Mouse (Mus musculus): Measurements from ENCODE around the gene Myo1e. TPM values are rescaled to one million over a fixed set of nuclear protein-coding genes. Genes with fewer than 3 reads are reported as not detected.

The Myo1e gene
- total RNA-seq, 4 experiments from 2014 or later, result 12.6 to 23.5 (median 15.5) TPM

- DNase-seq (ENCODE audit: low spot score in 2 of 2), result no peak
Observed at GRCm38 (mm10) chr9:70220461-70221170, 13.5 kb downstream of the Myo1e start.

GRCm38 (mm10) chr9:70223142-70223541 lies 16.0 kb downstream of the Myo1e start:
- DNase-seq (ENCODE audit: low spot score in 2 of 2), result no peak

GRCm38 (mm10) chr9:70224046-70224445 lies 16.9 kb downstream of the Myo1e start:
- no peak for DNase-seq (ENCODE audit: low spot score in 2 of 2)

- DNase-seq (ENCODE audit: low spot score in 2 of 2), result no peak
Observed at GRCm38 (mm10) chr9:70226359-70226758, 19.2 kb downstream of the Myo1e start.

- DNase-seq (ENCODE audit: low spot score in 2 of 2), result no peak
Observed at GRCm38 (mm10) chr9:70229823-70230222, 22.7 kb downstream of the Myo1e start.

- no peak for DNase-seq (ENCODE audit: low spot score in 2 of 2)
Observed at GRCm38 (mm10) chr9:70232044-70233010, 25.2 kb downstream of the Myo1e start.

GRCm38 (mm10) chr9:70237136-70237535 lies 30.0 kb downstream of the Myo1e start:
- DNase-seq (ENCODE audit: low spot score in 2 of 2), result no peak

GRCm38 (mm10) chr9:70237561-70237960 lies 30.4 kb downstream of the Myo1e start:
- no peak for DNase-seq (ENCODE audit: low spot score in 2 of 2)

GRCm38 (mm10) chr9:70238391-70238790 lies 31.2 kb downstream of the Myo1e start:
- DNase-seq (ENCODE audit: low spot score in 2 of 2), result no peak

GRCm38 (mm10) chr9:70239229-70239628 lies 32.1 kb downstream of the Myo1e start:
- DNase-seq (ENCODE audit: low spot score in 2 of 2), result no peak

GRCm38 (mm10) chr9:70240703-70241410 lies 33.7 kb downstream of the Myo1e start:
- DNase-seq (ENCODE audit: low spot score in 2 of 2), result no peak

- DNase-seq (ENCODE audit: low spot score in 2 of 2), result no peak
Observed at GRCm38 (mm10) chr9:70241411-70241961, 34.3 kb downstream of the Myo1e start.

GRCm38 (mm10) chr9:70242112-70242862 lies 35.1 kb downstream of the Myo1e start:
- DNase-seq (ENCODE audit: low spot score in 2 of 2), result no peak

- no peak for DNase-seq (ENCODE audit: low spot score in 2 of 2)
Observed at GRCm38 (mm10) chr9:70243241-70243640, 36.1 kb downstream of the Myo1e start.

- DNase-seq (ENCODE audit: low spot score in 2 of 2), result no peak
Observed at GRCm38 (mm10) chr9:70243708-70244107, 36.6 kb downstream of the Myo1e start.

GRCm38 (mm10) chr9:70244115-70244514 lies 37.0 kb downstream of the Myo1e start:
- DNase-seq (ENCODE audit: low spot score in 2 of 2), result no peak

GRCm38 (mm10) chr9:70245040-70245439 lies 37.9 kb downstream of the Myo1e start:
- no peak for DNase-seq (ENCODE audit: low spot score in 2 of 2)

- DNase-seq (ENCODE audit: low spot score in 2 of 2), result no peak
Observed at GRCm38 (mm10) chr9:70246427-70246826, 39.3 kb downstream of the Myo1e start.

- no peak for DNase-seq (ENCODE audit: low spot score in 2 of 2)
Observed at GRCm38 (mm10) chr9:70248046-70248445, 40.9 kb downstream of the Myo1e start.

- DNase-seq (ENCODE audit: low spot score in 2 of 2), result no peak
Observed at GRCm38 (mm10) chr9:70248826-70249225, 41.7 kb downstream of the Myo1e start.

All from left cerebral cortex, adult 8-10 months (tissue).